Mouse (Mus musculus) myocyte (in vitro differentiated cells): ENCODE measurements around the gene Nr2f6.

Experiments
- CEBPB ChIP-seq: IDR thresholded peaks from 2 replicates; pipeline ENCODE4 v1.6.1; 2011; ENCODE audit warnings: mild to moderate bottlenecking, moderate library complexity; ENCODE audit not compliant: poor library complexity, insufficient read depth, severe bottlenecking
- E2F4 ChIP-seq: IDR thresholded peaks from one replicate; pipeline ENCODE4 v1.6.1; 2011; ENCODE audit warnings: mild to moderate bottlenecking, control low read depth, moderate library complexity; ENCODE audit not compliant: insufficient read depth
- MAX ChIP-seq: IDR thresholded peaks from one replicate; pipeline ENCODE4 v1.6.1; 2011; ENCODE audit warnings: low read depth, mild to moderate bottlenecking, control low read depth
- MYOD1 ChIP-seq, 3 experiments: IDR thresholded peaks; one replicate each; pipeline ENCODE4 v1.6.1; 2011; ENCODE audit warnings: control low read depth in 2 of 3, low read depth in 2 of 3, mild to moderate bottlenecking in 2 of 3, moderate library complexity in 1 of 3; ENCODE audit not compliant: insufficient read length in 2 of 3, control insufficient read depth in 1 of 3
- MYOG ChIP-seq, 3 experiments: IDR thresholded peaks; one replicate each; pipeline ENCODE4 v1.6.1; 2011; ENCODE audit warnings: control low read depth in 2 of 3, low read depth in 2 of 3, mild to moderate bottlenecking in 2 of 3; ENCODE audit not compliant: insufficient read length in 2 of 3, control insufficient read depth in 1 of 3, insufficient read depth in 1 of 3
- POLR2A ChIP-seq: IDR thresholded peaks from one replicate; pipeline ENCODE4 v1.6.1; 2011; ENCODE audit warnings: low read depth, mild to moderate bottlenecking, control low read depth, moderate library complexity; ENCODE audit not compliant: insufficient read length
- POLR2AphosphoS2 ChIP-seq: IDR thresholded peaks from one replicate; pipeline ENCODE4 v1.6.1; 2011; ENCODE audit warnings: low read depth, control low read depth; ENCODE audit not compliant: insufficient read length
- REST ChIP-seq: IDR thresholded peaks from one replicate; pipeline ENCODE4 v1.6.1; 2011; ENCODE audit warnings: mild to moderate bottlenecking, control low read depth, moderate library complexity; ENCODE audit not compliant: insufficient read depth, insufficient read length
- SRF ChIP-seq: IDR thresholded peaks from one replicate; pipeline ENCODE4 v1.6.1; 2011; ENCODE audit warnings: low read depth; ENCODE audit not compliant: control insufficient read depth, insufficient read length
- TCF12 ChIP-seq: IDR thresholded peaks from one replicate; pipeline ENCODE4 v1.6.1; 2011; ENCODE audit warnings: mild to moderate bottlenecking, control low read depth; ENCODE audit not compliant: poor library complexity, insufficient read depth, severe bottlenecking
- TCF3 ChIP-seq: IDR thresholded peaks from one replicate; pipeline ENCODE4 v1.6.1; 2011; ENCODE audit warnings: low read depth, control low read depth; ENCODE audit not compliant: insufficient read length
- USF1 ChIP-seq: IDR thresholded peaks from one replicate; pipeline ENCODE4 v1.6.1; 2011; ENCODE audit warnings: low read depth, mild to moderate bottlenecking, control low read depth, moderate library complexity

DNA sequence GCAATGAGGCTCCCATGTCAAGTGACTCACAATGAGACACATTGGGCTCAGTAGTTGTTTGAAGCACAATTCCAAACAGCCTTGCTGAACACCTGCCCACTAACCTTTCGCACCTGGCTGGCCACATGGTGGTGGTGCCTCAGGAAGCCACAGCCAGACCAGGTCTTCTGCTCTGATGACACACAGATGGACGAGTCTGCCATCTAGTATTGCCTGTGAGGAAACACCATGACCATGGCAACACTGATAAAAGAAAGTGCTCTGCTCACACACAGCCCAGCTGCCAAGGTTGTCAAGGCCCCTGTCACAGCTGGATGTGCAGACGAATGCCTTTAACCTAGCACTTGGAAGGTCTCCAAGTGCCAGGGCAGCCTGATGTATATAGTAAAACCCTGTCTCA lies 30.6 kb downstream of the Nr2f6 start:
- TF ChIP-seq CEBPB = no peak
- TF ChIP-seq POLR2A = no peak
- no peak for TF ChIP-seq POLR2AphosphoS2
- no peak for TF ChIP-seq MAX
- peak; percentile 37 for TF ChIP-seq TCF12
- no peak for TF ChIP-seq USF1
- no peak for TF ChIP-seq MYOG (IDR thresholded peaks at IDR 0.05; ENCODE audit: control insufficient read depth in 1 of 3, insufficient read depth in 1 of 3, insufficient read length in 2 of 3, low read depth in 2 of 3)
- no peak for TF ChIP-seq TCF3
- peak in 1 of 3 experiments; percentile 71 for TF ChIP-seq MYOD1 (IDR thresholded peaks at IDR 0.05; ENCODE audit: control insufficient read depth in 1 of 3, insufficient read length in 2 of 3, low read depth in 2 of 3)
- TF ChIP-seq REST = no peak
- TF ChIP-seq E2F4 = no peak
- no peak for TF ChIP-seq SRF
